8 mouse cellular contexts compared by ENCODE assay signal in the genomic region with DNA sequence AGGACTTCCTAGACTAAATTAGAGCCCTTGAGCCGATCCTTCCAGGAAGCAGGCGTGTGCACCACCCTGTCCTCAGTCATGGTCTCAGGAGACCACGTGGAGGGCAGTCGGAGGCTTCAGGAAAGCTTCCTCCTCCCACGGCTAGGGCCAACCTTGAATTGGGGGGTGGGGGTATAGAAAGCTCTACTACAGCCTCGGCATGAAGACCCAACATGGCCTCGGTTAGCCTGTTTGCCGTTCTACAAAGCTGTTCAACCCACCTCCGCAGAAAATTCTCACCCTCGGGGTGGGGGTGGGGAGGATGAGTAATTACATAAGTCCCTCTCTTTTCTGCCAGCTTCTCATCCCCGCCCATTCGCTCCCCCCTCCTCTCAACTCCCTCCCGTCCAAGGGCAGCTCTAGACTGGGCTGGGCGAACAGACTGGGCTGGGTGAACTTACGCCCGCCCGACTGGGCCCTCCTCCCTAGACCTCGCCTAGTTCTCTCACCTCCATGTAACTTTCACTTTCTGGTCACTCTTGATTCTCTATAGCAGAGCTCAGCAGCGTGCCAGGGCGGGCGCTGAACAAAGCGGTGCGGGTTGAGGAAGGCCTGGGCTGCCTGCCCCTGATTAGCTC. TPM values are rescaled to one million over a fixed set of nuclear protein-coding genes. Genes with fewer than 3 reads are reported as not detected.
A peak's percentile ranks its signal among the peaks of the same experiment; 100 is the strongest.
DNase-seq lines count a peak whose midpoint lies in the region; ATAC-seq and TF ChIP-seq lines count a peak whose summit lies in the region.

No protein-coding gene starts in this region.

- peak; percentile 71; the same call in 1 of the 2 replicates for ATAC-seq in forebrain, embryonic 14.5 days

- peak overlapping the region; percentile 59 for H3K4me3 ChIP-seq in bone marrow, adult 2 months (replicated peaks; ENCODE audit: control insufficient read depth, low read depth, low read length)
- H3K4me3 ChIP-seq in forebrain, embryonic 14.5 days (ENCODE audit: low read depth, low read length), result no peak overlapping the region

- peak; percentile 69; the same call in 1 of the 2 replicates for TF ChIP-seq POLR2A in bone marrow, adult 2 months (IDR thresholded peaks at IDR 0.05; ENCODE audit: borderline replicate concordance, control insufficient read depth, low read depth, low read length)

- no peak overlapping the region for H3K9ac ChIP-seq in forebrain, embryonic 14.5 days (ENCODE audit: low read length)

- H3K27ac ChIP-seq in bone marrow, adult 2 months (ENCODE audit: control insufficient read depth, insufficient read depth, low read depth, low read length, poor library complexity), result peak overlapping the region; percentile 92
- 0 out of 2 replicates have a peak overlapping the region, but pooled peaks have one; percentile 30 for H3K27ac ChIP-seq in forebrain, embryonic 14.5 days (ENCODE audit: low read depth, low read length)

- no peak for TF ChIP-seq CTCF in bone marrow, adult 2 months (IDR thresholded peaks at IDR 0.05; ENCODE audit: control insufficient read depth, insufficient read depth, low read length)

- peak; percentile 98 for DNase-seq in ES-CJ7 (ENCODE audit: low read depth, low spot score)
- DNase-seq in forebrain, embryonic 14.5 days (ENCODE audit: low spot score), result no peak
- peak; percentile 85 to 89 for DNase-seq in heart, postnatal 36 days
- DNase-seq in large intestine, adult 2 months (ENCODE audit: low read depth, low spot score), result peak; percentile 88
- peak; percentile 98 for DNase-seq in lung, postnatal 10 days
- peak; percentile 56 to 66 for DNase-seq in right cerebral cortex, adult 2 months (ENCODE audit: low spot score in 2 of 2)
- peak; percentile 94 for DNase-seq in urinary bladder, postnatal 14 days (ENCODE audit: low spot score)

- H3K4me2 ChIP-seq in forebrain, embryonic 14.5 days (ENCODE audit: low read length), result peak overlapping the region; percentile 20; the same call in 1 of the 2 replicates

- H3K9me3 ChIP-seq in forebrain, embryonic 14.5 days (replicated peaks; ENCODE audit: control insufficient read depth, low read length), result no peaks in the 10 kb centered on the region

- peaks cover 25% of the 10 kb centered on the region for H3K4me1 ChIP-seq in bone marrow, adult 2 months (ENCODE audit: control insufficient read depth, insufficient read depth, low read length)
- H3K4me1 ChIP-seq in forebrain, embryonic 14.5 days (ENCODE audit: control insufficient read depth, insufficient read depth, low read length), result peaks cover 18% of the 10 kb centered on the region

- intact Hi-C loops in heart, postnatal 36 days (cut with DNase I), result loop anchor here (1.0 kb wide), 1 partner anchor 48 kb away; a partner anchor contains a TSS

- no peaks in the 10 kb centered on the region for H3K36me3 ChIP-seq in forebrain, embryonic 14.5 days (ENCODE audit: control insufficient read depth, insufficient read depth, low read length)

- 3% methylated on average over 23 of the region's 23 CpGs for WGBS in bone marrow, adult 2 months
- WGBS in forebrain, embryonic 14.5 days, result 36% methylated on average over 23 of the region's 23 CpGs
- 5% methylated on average over 23 of the region's 23 CpGs for WGBS in large intestine, adult 2 months

- no peaks in the 10 kb centered on the region for H3K27me3 ChIP-seq in forebrain, embryonic 14.5 days (replicated peaks; ENCODE audit: control insufficient read depth, insufficient read depth, low read length)

RNA-seq across cellular contexts. Expression of a gene that starts 48.1 kb away (rescaled TPM):
- polyA plus RNA-seq in bone marrow, adult 2 months (2011; ENCODE audit: insufficient read depth, insufficient read length, low replicate concordance, missing spikeins), result 1.7 and 3.4 TPM in 2 replicates
- 41.4 and 56.5 TPM in 2 replicates for polyA plus RNA-seq in forebrain, embryonic 14.5 days (2014; fragmentation: Nextera tagmentation; extraction: Ambion mirVana)
- 10 to 100 TPM; 36.1 to 37.0 TPM for total RNA-seq in heart, postnatal 36 days (2021)
- polyA plus RNA-seq in large intestine, adult 2 months (2012; rRNA removed), result 12.4 and 14.9 TPM in 2 replicates
